Mouse (Mus musculus): ENCODE measurements around the gene Guca2a. TPM values are rescaled to one million over a fixed set of nuclear protein-coding genes. Genes with fewer than 3 reads are reported as not detected.

Gene Guca2a
- total RNA-seq, 2 experiments from 2014 or later, result not detected

Other genes starting within 250 kb of the Guca2a start
- 10 to 100 TPM in 1 of 2 experiments, 1 to 10 TPM in 1; 6.7 to 10.5 TPM for gene Ccdc30, start 222.2 kb upstream of the Guca2a start, total RNA-seq (2021)
- gene Ppcs, start 215.3 kb upstream of the Guca2a start, total RNA-seq (2021), result 10 to 100 TPM; 28.8 to 33.2 TPM
- gene Zmynd12, start 214.9 kb upstream of the Guca2a start, total RNA-seq (2021), result 1 to 10 TPM; 1.9 to 2.6 TPM
- gene Rimkla, start 145.1 kb upstream of the Guca2a start, total RNA-seq (2021), result 1 to 10 TPM in 1 of 2 experiments, under 1 TPM in 1; 0.60 to 1.2 TPM
- gene Foxj3, start 100.7 kb upstream of the Guca2a start, total RNA-seq (2021), result 10 to 100 TPM; 29.8 to 39.3 TPM
- 10 to 100 TPM; 10.1 to 13.0 TPM for gene Frg2f1, start 98.2 kb upstream of the Guca2a start, total RNA-seq (2021)
- not detected for gene Guca2b, start 21.2 kb downstream of the Guca2a start, total RNA-seq (2021)
- 1 to 10 TPM; 7.4 to 9.7 TPM for gene Hivep3, start 96.1 kb downstream of the Guca2a start, total RNA-seq (2021)

Data from adrenal gland, postnatal 10 days (tissue).